In the genomic region with DNA sequence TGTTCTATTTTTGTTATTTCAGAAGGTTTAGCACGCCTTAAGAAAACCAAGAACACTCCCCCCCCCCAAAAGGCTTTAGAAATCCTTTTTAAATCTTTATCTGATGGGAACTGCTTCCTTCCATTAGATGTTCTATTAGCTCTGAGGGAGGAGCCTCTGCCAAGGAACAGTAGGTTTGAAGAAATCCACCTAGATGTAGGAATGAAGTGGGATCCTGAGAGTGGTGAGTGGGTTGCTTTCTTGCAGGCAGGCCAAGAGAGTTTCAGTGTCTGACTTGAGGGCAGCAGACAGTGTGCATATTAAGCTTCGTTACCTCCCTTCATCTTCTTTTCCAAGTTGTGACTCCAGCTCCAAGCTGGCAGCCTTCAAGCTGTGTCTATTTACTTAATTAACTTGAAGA, we compare ENCODE assay signal across 17 mouse cellular contexts. TPM values are rescaled to one million over a fixed set of nuclear protein-coding genes. Genes with fewer than 3 reads are reported as not detected.
DNase-seq lines count a peak whose midpoint lies in the region; ATAC-seq and TF ChIP-seq lines count a peak whose summit lies in the region.
"Had no signal": no experiment of that assay in that cellular context is flagged by ENCODE, and none has a peak within 500 bp of the region (broad histone marks: within the 10 kb centered on the region; RNA-seq: fewer than 3 reads in every experiment).

No protein-coding gene starts in this region.

- no peaks in the 10 kb centered on the region for H3K4me1 ChIP-seq in hindbrain, embryonic 15.5 days (replicated peaks)
- 0 out of 2 replicates have a peak, but pooled peaks cover 10% of the 10 kb centered on the region for H3K4me1 ChIP-seq in hindbrain, embryonic 10.5 days (replicated peaks)
- H3K4me1 ChIP-seq in midbrain, postnatal 0 days (ENCODE audit: insufficient read depth, low read length): no peaks in the 10 kb centered on the region
- H3K4me1 ChIP-seq in midbrain, embryonic 14.5 days (ENCODE audit: control insufficient read depth, insufficient read depth, low read length): no peaks in the 10 kb centered on the region
- H3K4me1 ChIP-seq in embryonic facial prominence, embryonic 15.5 days: no peaks in the 10 kb centered on the region
- H3K4me1 ChIP-seq: limb, embryonic 13.5 days had no signal

- peak overlapping the region; percentile 25; the same call in 1 of the 2 replicates for H3K27ac ChIP-seq in hindbrain, embryonic 15.5 days (replicated peaks)
- H3K27ac ChIP-seq in hindbrain, embryonic 10.5 days: no peak overlapping the region
- peak overlapping the region; percentile 38 for H3K27ac ChIP-seq in midbrain, postnatal 0 days (ENCODE audit: low read depth, low read length)
- H3K27ac ChIP-seq in midbrain, embryonic 14.5 days (replicated peaks; ENCODE audit: low read depth, low read length): no peak overlapping the region
- peak overlapping the region; percentile 58 for H3K27ac ChIP-seq in embryonic facial prominence, embryonic 15.5 days (replicated peaks)
- H3K27ac ChIP-seq: forebrain, embryonic 13.5 days; heart, embryonic 13.5 days; limb, embryonic 13.5 days; liver, embryonic 14.5 days; midbrain, embryonic 12.5 days had no signal

- no peak overlapping the region for H3K9ac ChIP-seq in hindbrain, embryonic 15.5 days
- H3K9ac ChIP-seq in midbrain, postnatal 0 days (replicated peaks; ENCODE audit: low read length, poor library complexity, severe bottlenecking): no peak overlapping the region
- H3K9ac ChIP-seq in midbrain, embryonic 14.5 days (replicated peaks; ENCODE audit: low read length): no peak overlapping the region
- no peak overlapping the region for H3K9ac ChIP-seq in embryonic facial prominence, embryonic 15.5 days
- H3K9ac ChIP-seq: forebrain, embryonic 13.5 days; heart, embryonic 13.5 days; limb, embryonic 13.5 days; liver, embryonic 14.5 days; lung, embryonic 14.5 days; midbrain, embryonic 12.5 days had no signal

- H3K4me3 ChIP-seq in hindbrain, embryonic 15.5 days: no peak overlapping the region
- H3K4me3 ChIP-seq in hindbrain, embryonic 10.5 days: no peak overlapping the region
- H3K4me3 ChIP-seq in midbrain, postnatal 0 days (ENCODE audit: low read depth, low read length): no peak overlapping the region
- H3K4me3 ChIP-seq in midbrain, embryonic 14.5 days (replicated peaks; ENCODE audit: low read depth, low read length): no peak overlapping the region
- H3K4me3 ChIP-seq in embryonic facial prominence, embryonic 15.5 days (replicated peaks): no peak overlapping the region
- H3K4me3 ChIP-seq: forebrain, embryonic 13.5 days; heart, adult 2 months; heart, embryonic 13.5 days; limb, embryonic 13.5 days; midbrain, embryonic 12.5 days had no signal

- TF ChIP-seq CTCF in midbrain, postnatal 0 days (IDR thresholded peaks at IDR 0.05): no peak

- H3K36me3 ChIP-seq in hindbrain, embryonic 15.5 days: peaks cover 4% of the 10 kb centered on the region; the same call in 1 of the 2 replicates
- H3K36me3 ChIP-seq in hindbrain, embryonic 10.5 days: peaks cover 13% of the 10 kb centered on the region; the same call in 1 of the 2 replicates
- peaks cover 4% of the 10 kb centered on the region; the same call in 1 of the 2 replicates for H3K36me3 ChIP-seq in midbrain, postnatal 0 days (ENCODE audit: insufficient read depth, low read length)
- H3K36me3 ChIP-seq in midbrain, embryonic 14.5 days (ENCODE audit: control insufficient read depth, insufficient read depth, low read length): peaks cover 9% of the 10 kb centered on the region; the same call in 1 of the 2 replicates
- H3K36me3 ChIP-seq in embryonic facial prominence, embryonic 15.5 days: peaks cover 7% of the 10 kb centered on the region; the same call in 1 of the 2 replicates

- DNase-seq in hindbrain, embryonic 10.5 days (ENCODE audit: low spot score): no peak
- DNase-seq in midbrain, postnatal 0 days (ENCODE audit: low spot score): no peak
- no peak for DNase-seq in midbrain, embryonic 14.5 days
- DNase-seq in cerebellum, adult 18-20 months: no peak
- DNase-seq in embryo, embryonic 11 days: no peak
- DNase-seq: gastrocnemius, postnatal 14 days; kidney, adult 11 months; kidney, postnatal 10 days had no signal

- WGBS in hindbrain, embryonic 15.5 days: 54% methylated on average over 2 of the region's 2 CpGs
- 70% methylated on average over 2 of the region's 2 CpGs for WGBS in hindbrain, embryonic 10.5 days
- WGBS in midbrain, postnatal 0 days: 46% methylated on average over 2 of the region's 2 CpGs
- 57% methylated on average over 2 of the region's 2 CpGs for WGBS in midbrain, embryonic 14.5 days
- 53% methylated on average over 2 of the region's 2 CpGs for WGBS in embryonic facial prominence, embryonic 15.5 days

- no peaks in the 10 kb centered on the region for H3K9me3 ChIP-seq in hindbrain, embryonic 15.5 days
- 0 out of 2 replicates have a peak, but pooled peaks cover 2% of the 10 kb centered on the region for H3K9me3 ChIP-seq in hindbrain, embryonic 10.5 days
- H3K9me3 ChIP-seq in midbrain, postnatal 0 days (ENCODE audit: low read length): no peaks in the 10 kb centered on the region
- H3K9me3 ChIP-seq in midbrain, embryonic 14.5 days (ENCODE audit: control insufficient read depth, low read length): no peaks in the 10 kb centered on the region
- no peaks in the 10 kb centered on the region for H3K9me3 ChIP-seq in embryonic facial prominence, embryonic 15.5 days (replicated peaks)
- H3K9me3 ChIP-seq: forebrain, embryonic 13.5 days; heart, embryonic 13.5 days; limb, embryonic 13.5 days; midbrain, embryonic 12.5 days had no signal

- H3K27me3 ChIP-seq in hindbrain, embryonic 15.5 days: no peaks in the 10 kb centered on the region
- no peaks in the 10 kb centered on the region for H3K27me3 ChIP-seq in hindbrain, embryonic 10.5 days (ENCODE audit: insufficient read depth, poor library complexity, severe bottlenecking)
- no peaks in the 10 kb centered on the region for H3K27me3 ChIP-seq in midbrain, postnatal 0 days (ENCODE audit: insufficient read depth, low read length)
- H3K27me3 ChIP-seq in midbrain, embryonic 14.5 days (ENCODE audit: control insufficient read depth, insufficient read depth, low read length): no peaks in the 10 kb centered on the region
- H3K27me3 ChIP-seq in embryonic facial prominence, embryonic 15.5 days: no peaks in the 10 kb centered on the region
- H3K27me3 ChIP-seq: forebrain, embryonic 13.5 days; heart, embryonic 13.5 days; limb, embryonic 13.5 days; midbrain, embryonic 12.5 days had no signal

- no peak overlapping the region for H3K4me2 ChIP-seq in hindbrain, embryonic 15.5 days
- H3K4me2 ChIP-seq in midbrain, postnatal 0 days (ENCODE audit: low read depth, low read length, poor library complexity, severe bottlenecking): no peak overlapping the region
- H3K4me2 ChIP-seq in midbrain, embryonic 14.5 days (ENCODE audit: low read length): no peak overlapping the region
- H3K4me2 ChIP-seq in embryonic facial prominence, embryonic 15.5 days (replicated peaks): no peak overlapping the region
- H3K4me2 ChIP-seq: forebrain, embryonic 13.5 days; heart, embryonic 13.5 days; limb, embryonic 13.5 days; lung, embryonic 14.5 days; midbrain, embryonic 12.5 days had no signal

- no peak for ATAC-seq in hindbrain, embryonic 15.5 days (ENCODE audit: low FRiP score, low read depth)
- ATAC-seq in midbrain, postnatal 0 days (ENCODE audit: low FRiP score): no peak
- no peak for ATAC-seq in midbrain, embryonic 14.5 days (ENCODE audit: low FRiP score, low TSS enrichment)
- no peak for ATAC-seq in embryonic facial prominence, embryonic 15.5 days (ENCODE audit: insufficient number of reproducible peaks, low FRiP score, low TSS enrichment, low read depth)
- ATAC-seq: forebrain, embryonic 13.5 days had no signal

RNA-seq across cellular contexts. Expression of a gene that starts 34.9 kb away (rescaled TPM):
- 0.97 and 1.3 TPM in 2 replicates for polyA plus RNA-seq in hindbrain, embryonic 15.5 days (2015; fragmentation: Nextera tagmentation; extraction: Ambion mirVana)
- 0.21 and 0.58 TPM in 2 replicates for polyA plus RNA-seq in hindbrain, embryonic 10.5 days (2016; fragmentation: Nextera tagmentation; extraction: Ambion mirVana)
- 1.7 and 3.5 TPM in 2 replicates for total RNA-seq in midbrain, postnatal 0 days (2014; rRNA removed)
- 1.8 and 2.2 TPM in 2 replicates for polyA plus RNA-seq in midbrain, postnatal 0 days (2015; fragmentation: Nextera tagmentation; extraction: Ambion mirVana)
- 0.36 and 0.66 TPM in 2 replicates for polyA plus RNA-seq in midbrain, embryonic 14.5 days (2014; fragmentation: Nextera tagmentation; extraction: Ambion mirVana)
- 33.1 and 37.8 TPM in 2 replicates for polyA plus RNA-seq in embryonic facial prominence, embryonic 15.5 days (2015; fragmentation: Nextera tagmentation; extraction: Ambion mirVana)

RNA-seq across cellular contexts. Expression of a gene that starts 39.0 kb away (rescaled TPM):
- 30.3 and 34.1 TPM in 2 replicates for polyA plus RNA-seq in hindbrain, embryonic 15.5 days (2015; fragmentation: Nextera tagmentation; extraction: Ambion mirVana)
- polyA plus RNA-seq in hindbrain, embryonic 10.5 days (2016; fragmentation: Nextera tagmentation; extraction: Ambion mirVana): 26.2 and 31.1 TPM in 2 replicates
- 15.2 and 17.5 TPM in 2 replicates for total RNA-seq in midbrain, postnatal 0 days (2014; rRNA removed)
- 33.1 and 34.2 TPM in 2 replicates for polyA plus RNA-seq in midbrain, postnatal 0 days (2015; fragmentation: Nextera tagmentation; extraction: Ambion mirVana)
- polyA plus RNA-seq in midbrain, embryonic 14.5 days (2014; fragmentation: Nextera tagmentation; extraction: Ambion mirVana): 36.0 and 39.7 TPM in 2 replicates
- 25.3 and 25.8 TPM in 2 replicates for polyA plus RNA-seq in embryonic facial prominence, embryonic 15.5 days (2015; fragmentation: Nextera tagmentation; extraction: Ambion mirVana)

Comparison
In these comparisons a context has a peak if more than half of its experiments do, and no peak if none do; other contexts are left out.
1. H3K27ac ChIP-seq: peak in hindbrain, embryonic 15.5 days (single experiment), midbrain, postnatal 0 days (single experiment) and embryonic facial prominence, embryonic 15.5 days (single experiment); none in hindbrain, embryonic 10.5 days (single experiment) and midbrain, embryonic 14.5 days (single experiment).
2. RNA of a gene that starts 34.9 kb away (polyA plus RNA-seq): 33.1 to 37.8 TPM in embryonic facial prominence, embryonic 15.5 days; 1.8 to 2.2 TPM in midbrain, postnatal 0 days, 0.97 to 1.3 TPM in hindbrain, embryonic 15.5 days, 0.36 to 0.66 TPM in midbrain, embryonic 14.5 days and 0.21 to 0.58 TPM in hindbrain, embryonic 10.5 days; every median in the first group is over 10 times any median in the second.